Mouse (Mus musculus): ENCODE results near the gene Nek11.

The Nek11 gene

DNA sequence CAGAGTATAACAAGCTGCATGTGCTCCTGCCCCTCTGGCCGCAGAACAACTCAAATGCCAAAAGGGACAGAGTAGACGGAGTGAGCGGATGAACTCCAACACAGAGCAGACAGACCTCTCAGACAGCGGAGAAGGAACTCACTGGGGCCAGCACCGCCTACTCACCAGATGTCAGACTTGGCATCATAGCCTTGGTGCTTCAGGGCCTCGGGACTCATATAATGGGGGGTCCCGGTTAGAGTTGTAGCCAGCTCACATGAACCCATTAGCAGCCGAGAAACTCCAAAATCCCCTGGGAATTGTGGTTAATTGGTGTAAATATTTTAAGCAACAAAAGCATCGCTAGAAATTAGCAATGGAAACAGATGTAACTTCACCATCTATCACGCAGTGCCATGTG lies 82.1 kb downstream of the Nek11 start:
- DNase-seq (ENCODE audit: low spot score in 2 of 2), result no peak

- no peak for DNase-seq (ENCODE audit: low spot score in 2 of 2)
Observed at GRCm38 (mm10) chr9:105312686-105313085, 82.6 kb downstream of the Nek11 start.

GRCm38 (mm10) chr9:105309553-105310281 lies 85.6 kb downstream of the Nek11 start:
- no peak for DNase-seq (ENCODE audit: low spot score in 2 of 2)

DNA sequence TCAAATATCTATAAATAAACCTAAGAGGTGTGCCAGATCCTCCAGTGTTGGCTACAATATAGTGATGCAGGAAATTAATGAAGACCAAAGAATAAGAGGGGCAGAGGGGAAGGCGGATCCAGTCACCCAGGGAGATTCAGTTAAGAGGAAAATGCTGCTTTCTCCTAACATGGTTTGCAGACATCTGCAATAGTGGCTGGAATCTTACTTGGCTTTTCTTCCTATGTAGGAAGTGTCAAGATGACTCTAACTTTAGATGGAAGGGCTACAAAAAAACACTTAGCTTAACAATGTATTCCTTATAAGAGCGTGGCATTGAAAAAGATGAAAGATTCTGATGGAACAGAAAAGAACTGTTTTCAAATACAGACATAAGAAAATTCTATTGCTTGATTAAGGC lies 89.3 kb downstream of the Nek11 start:
- DNase-seq (ENCODE audit: low spot score in 2 of 2), result no peak

- no peak for DNase-seq (ENCODE audit: low spot score in 2 of 2)
Observed at GRCm38 (mm10) chr9:105302230-105302629, 93.1 kb downstream of the Nek11 start.

- DNase-seq (ENCODE audit: low spot score in 2 of 2), result no peak
Observed at GRCm38 (mm10) chr9:105301396-105301795, 93.9 kb downstream of the Nek11 start.

GRCm38 (mm10) chr9:105300738-105301325 lies 94.5 kb downstream of the Nek11 start:
- no peak for DNase-seq (ENCODE audit: low spot score in 2 of 2)

GRCm38 (mm10) chr9:105284670-105285069 lies 110.7 kb downstream of the Nek11 start:
- no peak for DNase-seq (ENCODE audit: low spot score in 2 of 2)

GRCm38 (mm10) chr9:105282725-105283124 lies 112.6 kb downstream of the Nek11 start:
- DNase-seq (ENCODE audit: low spot score in 2 of 2), result no peak

DNA sequence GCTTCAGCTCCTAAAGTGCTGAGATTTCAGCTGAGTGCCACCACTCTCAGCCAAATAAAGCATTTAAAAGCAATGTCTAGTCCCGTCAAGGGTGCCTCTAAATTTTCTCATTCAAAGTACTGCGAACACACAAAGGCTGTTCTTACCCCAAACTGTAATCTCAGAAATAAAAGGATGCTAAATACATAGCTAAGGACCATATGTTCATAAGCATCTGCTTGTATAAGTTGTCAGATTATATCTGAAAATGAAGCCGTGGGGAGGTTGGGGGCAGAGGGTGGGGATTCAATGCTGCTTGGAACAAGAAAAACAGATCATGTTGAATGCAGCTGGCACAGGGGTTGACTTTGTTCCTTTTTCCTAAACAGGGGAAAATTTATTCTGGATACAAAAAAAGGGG lies 120.4 kb downstream of the Nek11 start:
- no peak for DNase-seq (ENCODE audit: low spot score in 2 of 2)

GRCm38 (mm10) chr9:105274286-105274685 lies 121.0 kb downstream of the Nek11 start:
- DNase-seq (ENCODE audit: low spot score in 2 of 2), result no peak

DNA sequence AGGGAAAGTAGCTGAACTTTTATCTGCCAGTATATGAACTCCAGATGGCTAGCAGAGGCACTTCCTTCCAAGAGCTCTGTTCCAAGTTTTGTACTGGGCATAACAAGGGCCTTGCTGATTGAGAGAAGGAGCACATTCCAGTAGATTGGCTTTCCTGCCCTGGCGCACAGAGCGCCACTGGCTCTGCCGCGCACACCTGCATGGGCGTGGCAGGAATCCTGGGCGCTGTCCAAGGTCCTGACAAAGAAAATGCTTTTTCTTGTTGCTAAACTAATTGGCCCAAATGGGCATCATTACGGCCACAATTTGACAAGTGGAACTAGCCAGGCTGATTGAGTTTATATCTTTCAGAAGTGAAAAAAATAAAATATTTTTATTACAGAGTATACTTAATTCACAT lies 123.1 kb downstream of the Nek11 start:
- no peak for DNase-seq (ENCODE audit: low spot score in 2 of 2)

DNA sequence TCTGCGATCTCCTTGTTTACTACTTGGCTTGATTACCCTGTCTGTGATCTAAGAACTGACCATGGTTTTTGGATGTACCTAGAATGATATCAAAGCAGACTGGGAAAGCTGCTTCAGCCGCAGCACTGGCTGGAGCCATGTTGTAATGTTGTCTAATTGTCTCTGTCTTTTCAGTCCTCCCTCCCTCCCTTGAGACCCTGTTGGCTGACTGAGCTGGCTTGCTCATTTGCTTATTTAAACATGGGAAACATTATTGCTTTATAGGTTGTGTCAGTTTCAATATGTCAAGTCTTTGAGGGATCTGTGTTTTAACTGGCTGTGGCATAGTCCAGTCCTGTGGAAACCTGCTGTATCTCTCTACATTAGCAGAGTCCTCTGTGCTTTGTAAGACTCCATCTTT lies 132.2 kb downstream of the Nek11 start:
- no peak for DNase-seq (ENCODE audit: low spot score in 2 of 2)

DNA sequence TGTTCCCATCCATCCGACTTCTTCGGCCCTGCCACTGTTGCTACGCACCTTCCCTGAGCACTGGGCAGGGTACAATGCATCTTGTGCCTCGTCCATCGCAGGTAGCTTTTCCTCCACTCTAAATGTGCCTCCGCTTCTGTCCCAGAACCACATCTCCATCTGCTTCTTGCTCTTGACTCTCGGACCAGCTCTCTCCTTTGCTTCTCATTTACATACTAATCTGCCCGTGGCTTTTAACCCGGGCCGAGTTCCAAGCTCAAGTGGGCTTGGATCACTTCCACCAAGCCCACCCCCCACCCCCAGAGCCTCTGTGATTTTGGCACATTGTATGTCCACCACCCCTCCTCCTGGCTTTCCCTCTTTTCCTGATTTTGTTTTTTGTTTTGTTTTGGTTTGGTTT lies 137.7 kb downstream of the Nek11 start:
- no peak for DNase-seq (ENCODE audit: low spot score in 2 of 2)

DNA sequence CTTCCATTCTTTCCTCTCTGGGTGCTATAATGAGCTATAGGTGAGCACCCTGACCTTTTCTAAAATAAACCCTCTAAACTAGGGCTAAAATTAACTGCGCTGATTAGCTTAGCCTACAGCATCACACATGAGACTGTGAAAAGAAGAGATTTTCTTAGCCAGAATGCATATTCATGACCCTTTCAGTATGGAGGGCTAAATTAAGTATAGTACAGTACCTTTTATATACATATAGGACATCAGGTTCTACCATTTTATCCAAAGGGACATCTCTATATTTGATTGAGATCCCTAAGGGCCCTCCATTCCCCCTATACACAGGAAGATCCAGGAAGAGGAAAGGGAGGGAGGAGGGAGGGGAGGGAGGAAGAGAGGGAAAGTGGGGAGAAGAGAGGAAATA lies 141.2 kb downstream of the Nek11 start:
- no peak for DNase-seq (ENCODE audit: low spot score in 2 of 2)

DNA sequence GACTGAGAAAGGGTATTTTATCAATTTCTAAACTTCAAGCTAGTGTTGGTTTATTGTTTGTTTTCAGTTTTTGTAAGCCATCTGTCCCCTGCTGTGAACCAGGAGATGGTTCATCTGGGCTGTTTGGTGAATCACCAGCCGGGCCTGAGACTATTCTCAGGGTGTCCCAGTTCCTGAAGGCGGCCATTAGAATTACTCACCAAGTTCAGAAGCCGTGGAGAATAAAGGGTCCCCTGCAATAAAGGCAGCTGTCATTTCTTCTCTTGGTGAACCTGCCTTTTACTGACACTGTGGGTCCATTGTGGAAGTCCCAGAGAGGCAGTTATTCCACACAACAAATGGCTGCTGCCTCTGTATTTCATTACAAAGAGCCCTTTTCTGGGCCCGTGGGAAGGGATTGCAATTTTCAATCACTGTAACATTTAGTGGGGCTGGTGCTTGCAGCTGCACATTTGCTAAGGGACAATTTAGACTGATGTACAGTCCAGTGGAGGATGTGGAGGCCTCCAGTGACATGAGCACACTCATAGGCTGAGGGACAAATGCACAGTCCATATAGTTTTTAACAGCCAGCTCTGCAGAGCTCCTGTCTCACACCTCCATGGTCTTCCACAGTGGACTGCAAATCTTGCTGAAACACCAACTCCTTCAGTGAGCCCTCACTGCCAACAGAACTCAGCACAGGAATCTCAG lies 142.8 kb downstream of the Nek11 start:
- DNase-seq (ENCODE audit: low spot score in 2 of 2), result no peak

- no peak for DNase-seq (ENCODE audit: low spot score in 2 of 2)
Observed at GRCm38 (mm10) chr9:105251256-105251655, 144.1 kb downstream of the Nek11 start.

GRCm38 (mm10) chr9:105244024-105244423 lies 151.3 kb downstream of the Nek11 start:
- DNase-seq (ENCODE audit: low spot score in 2 of 2), result no peak

DNA sequence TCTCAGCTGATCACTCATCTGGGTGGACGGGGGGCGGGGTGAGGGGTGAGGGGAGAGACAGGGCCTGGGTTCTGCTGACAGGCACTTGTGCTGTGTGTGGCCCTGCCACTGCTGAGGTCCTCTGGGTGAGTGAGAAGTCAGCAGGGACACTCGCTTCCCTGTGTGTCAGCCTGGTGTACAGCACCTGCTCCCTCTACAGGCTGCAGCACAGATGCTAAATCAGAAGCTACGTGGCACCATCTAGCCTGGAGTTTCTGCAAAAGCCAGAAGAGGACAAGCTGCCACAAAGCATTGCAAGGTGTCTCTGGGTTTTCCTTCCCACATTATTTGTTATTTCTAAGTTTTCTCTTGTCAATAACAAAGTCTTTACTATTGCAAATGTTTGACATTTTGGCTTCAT lies 180.9 kb downstream of the Nek11 start:
- no peak for DNase-seq (ENCODE audit: low spot score in 2 of 2)

DNA sequence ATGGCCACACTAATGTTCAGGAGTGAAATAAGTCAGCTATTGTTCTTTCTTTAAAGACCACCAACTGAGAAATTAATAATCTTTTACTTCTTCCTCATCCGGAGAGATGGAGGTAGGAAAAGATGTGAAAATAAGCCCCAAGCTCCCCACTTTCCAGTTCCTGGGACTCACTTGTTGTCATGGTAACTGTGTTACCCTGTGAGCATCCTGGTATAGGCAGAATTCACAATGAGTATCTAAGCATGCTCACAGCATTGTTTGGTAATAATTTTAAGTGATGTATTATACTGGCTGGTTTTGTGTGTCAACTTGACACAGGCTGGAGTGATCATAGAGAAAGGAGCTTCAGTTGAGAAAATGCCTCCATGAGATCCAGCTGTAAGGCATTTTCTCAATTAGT lies 195.0 kb downstream of the Nek11 start:
- DNase-seq (ENCODE audit: low spot score in 2 of 2), result no peak

DNA sequence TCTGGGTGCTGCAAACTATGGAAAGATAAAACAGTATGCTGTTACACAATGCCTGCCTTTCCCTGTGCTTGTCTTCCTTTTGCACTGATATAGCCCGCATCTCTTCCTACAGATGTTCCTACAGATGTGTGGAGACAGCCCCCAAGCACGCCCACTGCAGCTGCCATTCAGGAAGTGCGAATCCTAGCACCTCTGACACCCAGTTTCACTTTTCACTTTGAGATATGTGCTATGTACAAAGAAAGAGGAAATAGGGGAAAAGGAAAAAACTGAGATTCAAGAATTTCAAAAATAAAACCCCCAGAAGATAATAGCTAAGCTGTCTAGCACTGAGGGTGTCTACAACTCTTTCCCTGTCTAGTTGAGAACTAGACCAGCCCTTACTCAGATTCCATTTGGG lies 208.6 kb downstream of the Nek11 start:
- no peak for DNase-seq (ENCODE audit: low spot score in 2 of 2)

DNA sequence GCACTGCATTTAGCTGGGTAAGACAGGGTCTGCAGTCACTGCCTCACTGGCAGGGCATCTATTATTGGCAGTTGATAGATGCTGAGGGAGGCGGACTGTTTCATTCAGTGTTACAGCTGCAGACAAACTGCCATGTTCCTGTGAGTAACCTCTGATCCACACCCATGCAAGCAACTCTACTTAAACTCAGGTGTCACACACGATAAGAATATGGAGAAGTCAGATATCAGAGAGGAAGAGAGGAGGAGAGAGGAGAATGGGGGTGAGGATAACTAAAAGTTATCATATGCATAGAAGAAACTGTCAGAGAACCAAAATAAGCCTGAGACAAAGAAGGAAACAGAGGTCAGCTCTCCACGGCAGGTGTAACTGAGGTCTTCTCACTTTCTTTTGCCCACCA lies 212.9 kb downstream of the Nek11 start:
- DNase-seq (ENCODE audit: low spot score in 2 of 2), result no peak

- DNase-seq (ENCODE audit: low spot score in 2 of 2), result no peak
Observed at GRCm38 (mm10) chr9:105144992-105145391, 250.3 kb downstream of the Nek11 start, which contains the start of gene 1700080E11Rik. Gene 1700080E11Rik (minus strand): TSS chr9:105145092.
